Mouse (Mus musculus): ENCODE data around the gene Mast4. TPM values are rescaled to one million over a fixed set of nuclear protein-coding genes. Genes with fewer than 3 reads are reported as not detected.

The Mast4 gene
- total RNA-seq, 2 experiments from 2014 or later: 33.1 to 46.3 TPM

DNA sequence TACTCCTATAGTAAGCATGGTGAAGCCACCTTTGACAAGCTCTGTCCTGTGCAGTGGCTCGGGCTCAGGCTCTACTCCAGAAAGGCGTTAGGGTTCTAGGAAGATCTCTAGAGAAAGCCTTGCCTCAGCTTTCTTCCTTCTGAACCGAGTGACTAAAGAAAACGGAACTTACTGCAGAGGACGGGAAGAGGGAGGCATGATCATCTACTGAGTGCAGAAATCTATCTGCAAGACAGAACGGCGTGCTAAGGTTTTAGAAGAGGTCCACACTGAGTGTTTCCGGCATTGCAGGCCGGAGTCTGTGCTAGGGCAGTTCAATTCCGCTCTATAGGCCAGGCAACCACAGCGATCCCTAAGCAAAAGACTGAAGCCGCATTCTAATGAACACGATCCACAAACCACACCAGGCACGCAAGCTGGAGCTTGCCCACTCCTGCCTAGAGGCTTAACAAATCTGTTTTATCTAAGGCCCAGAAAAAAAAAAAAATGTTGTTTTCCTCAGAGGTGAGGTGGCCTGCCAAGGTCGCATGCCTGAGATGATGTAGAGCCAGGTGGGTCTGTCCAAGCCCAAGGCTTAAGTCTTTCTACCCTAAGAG is 445.3 kb downstream of the Mast4 start:
- no peak for DNase-seq

GRCm38 (mm10) chr13:102888211-102888610 is 446.1 kb downstream of the Mast4 start:
- no peak for DNase-seq

- no peak for DNase-seq
Measured at GRCm38 (mm10) chr13:102887534-102887933, 446.8 kb downstream of the Mast4 start.

DNA sequence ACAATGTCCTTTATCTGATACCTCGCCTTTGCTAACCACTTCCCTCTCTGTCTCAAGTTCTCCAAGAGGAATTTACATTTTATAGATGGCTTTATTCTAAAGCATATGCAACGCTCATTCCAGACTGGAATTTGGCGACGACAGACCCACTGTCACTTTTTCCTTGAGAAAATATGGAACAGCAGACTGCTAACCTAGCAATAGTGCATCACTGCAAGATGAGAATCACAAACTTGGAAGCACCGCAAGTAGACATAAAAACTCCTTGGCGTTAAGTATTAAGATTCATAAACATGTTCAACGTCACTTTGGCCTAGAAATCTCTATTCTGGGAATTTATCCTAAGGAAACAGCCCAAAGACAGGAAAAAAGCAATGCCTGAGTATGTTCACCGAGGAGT is 447.5 kb downstream of the Mast4 start:
- no peak for DNase-seq

- no peak for DNase-seq
Measured at GRCm38 (mm10) chr13:102886147-102886546, 448.1 kb downstream of the Mast4 start.

GRCm38 (mm10) chr13:102880381-102881076 is 453.8 kb downstream of the Mast4 start:
- no peak for DNase-seq

- DNase-seq: no peak
Measured at GRCm38 (mm10) chr13:102878631-102879030, 455.7 kb downstream of the Mast4 start.

DNA sequence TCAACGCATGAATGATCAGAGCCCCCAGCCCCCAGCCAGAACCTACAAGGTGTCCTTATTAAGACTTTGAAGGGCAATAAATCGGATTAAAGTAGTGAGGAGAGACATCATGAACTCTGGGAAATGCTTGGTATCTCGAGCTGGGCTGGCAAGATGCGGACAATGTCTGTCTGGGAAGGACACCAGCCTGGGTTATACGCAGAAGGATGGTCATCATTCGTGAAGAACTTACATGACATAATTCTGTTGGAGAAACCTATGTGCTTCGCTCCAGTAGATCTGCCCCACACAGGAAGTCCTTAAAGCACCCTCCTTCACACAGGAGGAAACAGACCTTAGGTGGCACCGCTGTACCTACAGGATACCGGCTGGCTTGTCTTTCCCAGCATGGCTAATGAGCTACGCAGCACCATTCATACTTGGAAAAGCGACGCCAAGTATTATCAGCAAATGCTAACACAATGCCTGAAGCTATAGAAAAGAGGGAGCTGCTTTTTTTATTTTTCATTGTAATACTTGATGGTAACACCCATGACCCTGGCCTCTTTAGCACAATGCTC is 456.5 kb downstream of the Mast4 start:
- no peak for DNase-seq

DNA sequence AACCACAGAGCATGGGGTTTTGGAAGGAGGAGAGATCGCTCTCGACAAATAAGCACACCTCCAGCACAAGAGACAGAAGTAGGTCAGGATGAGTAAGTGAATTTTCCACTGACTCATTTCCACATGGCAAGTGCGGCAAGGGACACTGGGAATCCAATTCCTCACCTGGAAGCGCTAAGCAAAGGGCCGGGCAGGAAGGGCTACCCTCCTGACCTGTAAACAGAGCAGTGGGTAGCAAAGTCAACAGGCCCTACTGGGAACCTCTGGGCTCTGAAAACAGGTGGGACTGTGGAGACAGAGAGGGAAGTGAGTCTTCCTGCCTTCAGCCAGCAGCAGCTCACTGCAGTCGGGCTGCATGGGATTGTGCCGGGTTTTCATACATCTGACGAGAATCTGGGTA is 457.1 kb downstream of the Mast4 start:
- no peak for DNase-seq

- DNase-seq: no peak
Measured at GRCm38 (mm10) chr13:102875520-102875919, 458.8 kb downstream of the Mast4 start.

- DNase-seq: no peak
Measured at GRCm38 (mm10) chr13:102875144-102875476, 459.2 kb downstream of the Mast4 start.

GRCm38 (mm10) chr13:102874465-102875143 is 459.7 kb downstream of the Mast4 start:
- DNase-seq: peak; percentile 40

GRCm38 (mm10) chr13:102873412-102874016 is 460.8 kb downstream of the Mast4 start:
- DNase-seq: no peak

- DNase-seq: no peak
Measured at GRCm38 (mm10) chr13:102871380-102872104, 462.8 kb downstream of the Mast4 start.

GRCm38 (mm10) chr13:102869541-102869940 is 464.8 kb downstream of the Mast4 start:
- DNase-seq: no peak

DNA sequence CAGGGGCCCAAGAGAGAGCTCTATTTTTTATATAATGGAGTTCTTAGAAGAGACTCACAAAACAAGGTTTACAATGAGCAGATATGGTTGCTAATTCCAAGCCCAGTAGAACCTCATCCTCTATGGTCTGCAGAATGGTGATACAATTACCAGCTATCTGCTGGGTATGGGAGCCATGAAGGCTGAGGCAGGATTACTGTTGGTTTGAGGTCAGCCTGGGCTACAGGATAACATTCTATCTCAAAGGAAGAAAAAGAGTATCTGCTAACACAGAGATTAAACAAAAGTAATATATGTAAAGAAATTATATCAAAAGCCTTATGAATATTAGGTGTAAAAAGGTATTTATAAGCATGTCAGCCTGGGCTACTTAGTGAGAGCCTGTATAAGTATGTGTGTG is 467.5 kb downstream of the Mast4 start:
- no peak for DNase-seq

GRCm38 (mm10) chr13:102865971-102866724 is 468.1 kb downstream of the Mast4 start:
- peak; percentile 44 for DNase-seq

DNA sequence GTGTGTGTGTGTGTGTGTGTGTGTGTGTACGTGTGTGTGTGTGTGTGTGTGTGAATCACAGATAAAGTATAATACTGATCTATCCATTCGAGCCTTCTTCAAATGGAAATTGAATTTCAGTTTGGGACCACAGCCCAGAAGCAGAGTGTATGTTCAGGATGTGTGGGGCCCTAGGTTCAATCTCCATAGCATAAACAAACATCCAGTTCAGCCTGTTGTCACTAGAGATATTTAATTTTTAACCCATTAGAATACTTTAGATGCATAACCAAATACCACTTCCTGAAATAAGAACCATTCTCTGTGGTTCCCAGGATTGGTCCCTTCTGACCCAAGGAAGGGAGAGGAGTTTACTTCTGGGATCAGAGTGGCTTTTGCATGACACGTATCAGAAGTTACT is 468.8 kb downstream of the Mast4 start:
- DNase-seq: no peak

DNA sequence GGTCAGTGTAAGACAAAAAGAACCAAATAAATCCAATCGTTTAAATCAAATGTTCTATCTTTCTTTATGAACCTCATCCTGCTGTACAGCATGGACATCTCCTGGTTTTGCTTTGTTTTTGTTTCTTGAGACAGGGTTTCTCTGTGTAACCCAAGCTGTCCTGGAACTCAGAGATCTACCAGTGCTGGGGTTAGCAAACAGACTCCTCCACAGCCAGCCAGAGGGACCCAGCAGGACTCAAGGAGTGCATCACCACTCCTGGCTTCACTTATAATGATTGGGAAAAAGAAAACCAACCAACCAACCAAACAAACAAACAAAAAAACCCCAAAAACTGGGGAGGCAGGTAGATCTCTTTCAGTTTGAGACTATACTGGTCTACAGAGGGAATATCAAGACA is 469.5 kb downstream of the Mast4 start:
- DNase-seq: no peak

DNA sequence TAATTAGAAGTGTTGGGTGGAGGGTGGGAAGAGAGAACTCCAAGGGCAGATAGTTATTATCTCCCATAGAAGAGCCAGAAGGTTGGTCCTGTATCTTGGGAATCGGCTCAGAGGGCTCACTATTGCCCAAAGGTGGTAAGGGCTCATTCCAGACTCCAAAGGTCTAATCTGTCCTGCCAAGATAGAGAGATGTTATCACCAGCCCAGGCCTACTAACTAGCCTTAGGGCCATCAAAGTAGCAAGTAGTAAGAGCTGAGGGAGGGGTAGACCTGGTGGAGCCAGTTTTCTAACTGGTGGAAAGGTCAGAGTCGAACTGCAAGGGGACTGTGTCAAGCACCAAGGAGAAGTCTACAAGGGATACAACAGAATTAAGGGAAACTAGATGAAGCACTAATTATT is 470.2 kb downstream of the Mast4 start:
- no peak for DNase-seq

DNA sequence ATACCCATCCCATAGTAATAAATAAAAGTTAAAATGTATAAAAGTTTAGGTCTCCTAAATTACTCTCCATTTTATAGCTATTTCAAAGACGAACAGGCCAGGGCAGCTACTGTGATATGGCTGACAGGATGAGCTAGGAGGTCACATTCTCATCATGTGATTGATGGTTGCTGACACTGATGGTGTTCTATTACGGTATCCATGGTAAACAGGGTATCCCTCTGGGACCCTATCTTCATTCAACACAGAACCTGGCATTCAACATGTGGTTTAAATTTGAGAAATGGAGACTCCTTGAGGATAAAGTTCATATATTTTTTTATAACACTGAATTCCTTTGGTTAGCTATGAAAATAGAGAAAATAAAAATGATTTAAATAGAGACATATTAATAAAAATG is 471.3 kb downstream of the Mast4 start:
- DNase-seq: no peak

DNA sequence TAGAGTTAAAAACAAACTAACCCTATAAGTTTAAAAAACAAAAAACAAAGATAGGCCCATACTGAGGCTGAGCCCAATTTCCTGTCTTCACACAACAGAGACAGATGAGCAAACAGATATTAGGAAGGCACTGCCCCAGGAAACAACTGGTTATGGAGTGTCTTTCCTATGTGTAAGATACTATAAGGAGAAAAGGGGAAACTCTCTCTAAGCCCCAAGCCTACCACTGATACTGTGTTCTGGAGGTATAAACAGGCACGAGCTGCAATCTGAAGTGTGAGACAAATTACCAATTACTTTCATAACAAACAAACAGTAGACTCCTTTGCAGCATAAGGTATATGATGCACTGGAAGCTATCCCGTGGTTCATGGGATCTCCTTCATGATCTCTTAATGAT is 471.9 kb downstream of the Mast4 start:
- DNase-seq: no peak

Measured in gastrocnemius, postnatal 10 days (tissue).